19 mouse cellular contexts compared by ENCODE assay signal in the genomic region with DNA sequence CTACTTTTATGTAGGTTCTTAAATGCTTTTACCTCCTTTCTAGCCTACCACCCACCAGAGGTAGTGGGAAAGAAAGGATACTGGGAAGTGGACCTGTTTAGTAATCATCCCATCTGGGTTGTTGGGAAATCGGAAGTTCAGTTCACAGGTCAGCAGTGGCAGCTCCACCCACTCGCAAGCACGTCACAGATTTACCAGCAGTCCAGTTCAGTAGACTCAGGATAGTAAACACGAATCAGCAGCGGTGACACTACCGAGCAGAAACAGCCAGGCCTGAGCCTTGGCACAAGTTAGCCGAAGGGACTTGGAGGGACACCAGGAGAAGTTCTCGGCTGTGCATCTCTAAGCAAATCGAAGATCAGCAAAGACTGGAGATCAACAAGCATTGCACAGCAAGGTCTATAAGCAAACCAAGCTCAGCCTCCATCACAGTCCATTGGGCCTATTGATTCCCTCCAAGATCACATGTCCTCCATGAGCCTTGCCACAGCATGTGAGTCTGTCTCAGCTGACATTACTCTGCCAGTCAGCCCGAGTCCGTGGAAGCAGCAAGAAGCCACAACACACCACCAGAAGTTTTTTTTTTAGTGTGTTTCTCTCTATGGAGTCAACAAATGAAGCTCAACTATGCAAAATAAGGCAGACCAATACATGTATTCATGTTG. TPM values are rescaled to one million over a fixed set of nuclear protein-coding genes. Genes with fewer than 3 reads are reported as not detected.
"Had no signal": no experiment of that assay in that cellular context is flagged by ENCODE, and none has a peak within 500 bp of the region (broad histone marks: within the 10 kb centered on the region; RNA-seq: fewer than 3 reads in every experiment).

No protein-coding gene starts in this region.

- H3K4me3 ChIP-seq: lung, embryonic 15.5 days; megakaryocyte, embryonic 14.5 days; midbrain, embryonic 13.5 days; midbrain, embryonic 15.5 days; neural tube, embryonic 12.5 days; stomach, embryonic 15.5 days had no signal

- H3K4me1 ChIP-seq: lung, embryonic 15.5 days; midbrain, embryonic 13.5 days; midbrain, embryonic 15.5 days; neural tube, embryonic 12.5 days; stomach, embryonic 15.5 days had no signal

- ATAC-seq: lung, postnatal 0 days; midbrain, embryonic 13.5 days; midbrain, embryonic 15.5 days had no signal

- H3K9me3 ChIP-seq: lung, embryonic 15.5 days; megakaryocyte, embryonic 14.5 days; midbrain, embryonic 13.5 days; midbrain, embryonic 15.5 days; neural tube, embryonic 12.5 days; stomach, embryonic 15.5 days had no signal

- H3K9ac ChIP-seq: lung, embryonic 15.5 days; midbrain, embryonic 13.5 days; midbrain, embryonic 15.5 days; neural tube, embryonic 12.5 days; stomach, embryonic 15.5 days had no signal

- H3K27ac ChIP-seq: lung, embryonic 15.5 days; macrophage; midbrain, embryonic 13.5 days; midbrain, embryonic 15.5 days; neural tube, embryonic 12.5 days; stomach, embryonic 15.5 days; stomach, postnatal 0 days had no signal

- DNase-seq: lung, adult 18-20 months; lung, postnatal 14 days; lung, postnatal 36 days; right cerebral cortex, postnatal 14 days; thymus, adult 2 months; thymus, postnatal 25 days; thymus, postnatal 4 days had no signal

- H3K36me3 ChIP-seq: lung, embryonic 15.5 days; midbrain, embryonic 13.5 days; midbrain, embryonic 15.5 days; neural tube, embryonic 12.5 days; stomach, embryonic 15.5 days had no signal

- H3K27me3 ChIP-seq: lung, embryonic 15.5 days; midbrain, embryonic 13.5 days; midbrain, embryonic 15.5 days; neural tube, embryonic 12.5 days; stomach, embryonic 15.5 days had no signal

- H3K4me2 ChIP-seq: lung, embryonic 15.5 days; midbrain, embryonic 11.5 days; midbrain, embryonic 13.5 days; midbrain, embryonic 15.5 days; neural tube, embryonic 12.5 days; stomach, embryonic 15.5 days had no signal

RNA-seq across cellular contexts. Expression of gene Odaph, which starts 6.0 kb away (rescaled TPM):
- total RNA-seq: neutrophil, adult 5-6 weeks had no signal
- polyA plus RNA-seq: lung, embryonic 15.5 days; macrophage; midbrain, embryonic 11.5 days; midbrain, embryonic 13.5 days; midbrain, embryonic 15.5 days; neural tube, embryonic 12.5 days; thymus, adult 2 months; urinary bladder, adult 2 months had no signal
